Mouse (Mus musculus) adrenal gland, postnatal 14 days (tissue): ENCODE data around the gene Ubash3a. TPM values are rescaled to one million over a fixed set of nuclear protein-coding genes. Genes with fewer than 3 reads are reported as not detected.
A peak's percentile ranks its signal among the peaks of the same experiment; 100 is the strongest.

Experiments used
- DNase-seq: peaks from one replicate; pipeline ENCODE4 v3.0.0; 2021; ENCODE audit warnings: mixed read lengths
- long read RNA-seq, 2 experiments: library from polyadenylated mRNA; stranded (forward); transcript quantifications; one replicate each; pipeline ENCODE4 v2.0.0; 2021
- total RNA-seq: library from RNA; stranded (reverse); gene quantifications from 2 replicates; pipeline ENCODE4 v1.2.3, GENCODE M21; 2021

The Ubash3a gene
- 0.63 and 3.1 TPM in 2 replicates for total RNA-seq
- long read RNA-seq, experiment 1, full-length matches to known transcripts: 1 of 3 reads
- long read RNA-seq, experiment 1, partial matches to known transcripts: 2 of 3 reads
- long read RNA-seq, experiment 1, other reads (novel, unspliced or antisense): 0 of 3 reads
- long read RNA-seq, experiment 2: 0 reads

DNA sequence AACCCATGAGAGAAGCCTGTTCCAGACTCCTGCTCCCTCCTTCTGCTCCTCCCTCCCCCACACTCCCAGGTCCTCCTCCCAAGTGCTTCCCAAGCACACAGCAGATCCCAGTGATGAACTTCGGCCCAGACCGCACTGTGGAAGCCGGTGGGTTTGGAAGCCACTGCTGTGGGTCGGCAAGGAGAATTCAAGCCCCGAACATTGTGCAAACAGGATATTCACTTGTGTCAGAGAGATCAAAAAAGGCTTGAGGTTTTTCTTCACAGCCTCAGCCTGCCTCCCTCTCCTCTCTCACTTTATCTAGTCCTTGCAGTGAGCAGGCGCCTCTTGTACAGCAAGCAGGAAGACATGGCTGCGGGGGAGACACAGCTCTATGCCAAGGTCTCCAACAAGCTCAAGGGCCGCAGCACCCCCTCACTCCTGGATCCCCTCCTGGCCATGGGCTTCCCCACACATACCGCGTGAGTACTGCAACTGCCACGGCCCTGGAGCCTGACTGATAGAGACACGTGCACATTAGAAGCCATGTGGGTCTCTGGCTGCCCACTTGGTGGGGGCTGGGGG lies at the start of gene Ubash3a:
TSS of gene Ubash3a (plus strand) at position 103 of the 564 bp plus-strand sequence.
- DNase-seq: no peak

DNA sequence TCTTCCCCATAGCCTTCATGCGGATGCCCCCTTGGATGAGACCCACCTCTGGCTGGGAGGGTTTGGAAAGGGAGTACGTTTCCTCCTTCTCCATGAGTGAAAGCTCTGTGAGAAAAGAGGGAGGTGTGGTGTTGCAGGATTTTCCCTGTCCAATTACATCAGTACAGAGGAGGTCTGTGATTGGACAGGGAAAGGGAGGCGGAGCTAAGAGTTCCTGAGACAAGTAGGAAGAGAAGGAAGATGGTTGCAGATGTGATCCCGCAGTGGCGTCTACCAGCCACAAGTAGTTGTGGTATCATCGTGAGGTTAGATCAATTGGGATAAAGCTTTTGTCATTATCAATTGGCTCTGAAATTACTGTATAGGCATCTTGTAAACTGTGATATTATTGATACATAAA lies 49.8 kb upstream of the Ubash3a start:
- DNase-seq: no peak

DNA sequence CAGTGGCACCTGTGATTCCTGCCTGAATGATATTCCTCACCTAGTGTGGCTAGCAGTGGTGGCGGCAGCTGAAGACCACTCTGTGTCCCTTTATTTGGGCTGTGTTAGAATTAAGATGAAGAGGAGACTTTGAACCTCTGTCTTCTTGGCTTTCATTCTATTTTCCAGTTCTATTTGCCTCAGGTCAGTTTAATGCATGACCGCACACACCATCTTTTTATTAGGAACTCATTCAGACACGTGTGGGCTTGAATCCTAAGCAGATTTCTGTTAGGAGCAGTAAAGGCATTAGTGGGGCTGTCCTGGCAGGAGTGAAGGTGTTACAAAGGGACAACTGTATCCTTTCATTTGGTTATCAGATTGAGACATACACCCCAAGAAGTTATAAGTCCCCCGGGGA lies 47.4 kb upstream of the Ubash3a start:
- no peak for DNase-seq

DNA sequence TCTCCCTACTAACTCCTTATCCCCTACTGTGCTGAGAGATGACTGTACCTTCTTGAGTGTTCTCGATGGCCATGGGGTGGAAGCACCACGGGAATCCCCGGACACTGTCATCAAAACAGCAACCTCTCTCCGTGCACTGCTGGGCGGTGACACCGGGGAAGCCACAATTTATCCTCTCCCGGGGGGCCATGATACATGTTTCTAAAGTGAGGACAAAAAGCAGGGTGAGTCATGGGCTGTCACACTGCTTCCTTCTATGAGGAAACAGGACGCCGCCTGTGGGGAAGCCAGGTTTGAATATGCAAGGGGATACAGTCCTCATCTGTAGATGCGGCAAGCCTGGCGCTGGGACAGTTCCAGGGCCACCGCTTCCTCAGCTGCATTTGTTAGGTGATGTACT lies 45.1 kb upstream of the Ubash3a start:
- peak; percentile 38 for DNase-seq

DNA sequence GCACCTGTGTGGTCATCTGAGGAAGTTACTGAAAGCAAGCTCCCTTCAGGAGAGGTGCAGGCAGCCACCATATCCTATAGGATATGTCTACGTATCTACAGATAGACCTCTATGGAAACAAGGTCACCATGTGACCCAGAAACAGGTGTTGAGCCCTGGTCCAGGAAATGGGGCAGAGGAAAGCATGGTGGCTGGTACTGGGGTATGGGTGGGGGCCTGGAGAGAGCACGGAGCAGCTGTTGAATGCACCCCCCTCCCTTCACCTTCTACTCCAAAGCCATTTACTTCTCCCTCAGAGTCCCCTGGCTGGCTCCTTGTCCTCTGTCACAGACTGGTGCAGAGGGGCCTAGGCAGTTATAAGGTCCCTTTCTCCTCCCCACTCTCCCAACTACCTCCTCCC lies 43.9 kb upstream of the Ubash3a start:
- no peak for DNase-seq

DNA sequence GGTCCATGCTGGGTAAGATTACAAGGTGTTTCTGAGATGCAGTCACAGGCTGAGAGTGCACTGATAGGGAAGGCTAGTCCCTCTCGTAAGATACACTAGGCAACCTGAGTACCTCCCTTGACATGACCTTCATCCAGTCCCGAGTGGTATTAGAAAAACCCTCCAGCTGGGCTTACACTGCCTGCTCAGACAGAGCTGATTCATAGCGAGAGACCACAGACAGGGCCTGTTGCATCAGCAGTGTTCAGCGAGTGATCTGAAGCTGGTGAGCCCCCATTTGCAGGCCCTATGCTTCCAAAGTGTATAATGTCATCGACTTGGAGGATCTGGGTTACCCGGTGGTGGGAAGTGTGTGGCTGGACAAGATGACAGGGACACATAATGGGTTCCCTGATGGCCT lies 42.5 kb upstream of the Ubash3a start, which contains the start of gene Tff1:
TSS of gene Tff1 (minus strand) at position 151 of the 400 bp plus-strand sequence.
- DNase-seq: no peak

DNA sequence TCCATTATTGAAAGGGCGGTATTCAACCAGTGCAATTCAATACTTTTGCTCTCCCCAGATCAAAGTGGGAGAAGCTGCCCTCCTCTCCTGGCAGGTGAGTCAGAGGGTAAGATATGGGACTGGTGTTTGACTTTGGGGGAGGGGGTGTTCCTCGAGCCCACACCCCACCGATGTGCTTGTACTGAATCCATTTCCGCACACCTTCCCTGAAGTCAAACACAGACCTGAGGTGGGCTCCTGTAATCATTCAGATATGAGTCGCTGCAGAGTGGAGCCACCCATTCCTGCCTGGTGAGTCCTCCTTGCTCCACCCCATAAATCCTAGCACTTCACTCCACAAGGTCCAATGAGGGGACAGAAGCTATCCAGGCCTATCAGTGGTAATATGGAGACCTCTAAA lies 37.9 kb upstream of the Ubash3a start:
- DNase-seq: no peak

DNA sequence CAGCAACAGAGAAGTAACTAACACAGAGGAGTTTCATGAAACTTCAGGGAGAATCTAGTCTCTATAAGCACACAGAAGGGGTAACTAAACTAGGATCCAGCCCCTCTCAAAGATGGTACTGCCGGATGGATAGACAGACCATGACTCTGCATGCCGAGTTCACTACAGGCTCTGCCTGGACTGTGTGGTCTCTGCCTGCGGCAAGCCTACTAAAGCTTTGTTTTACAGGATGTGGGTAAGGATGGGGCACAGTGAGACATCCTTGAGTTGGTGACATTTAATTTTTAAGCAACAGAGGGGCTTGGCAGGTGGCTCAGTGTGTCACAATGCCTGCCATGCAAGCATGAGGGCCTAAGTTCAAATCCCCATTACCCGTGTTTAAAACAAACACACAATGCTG lies 31.4 kb upstream of the Ubash3a start:
- DNase-seq: no peak

DNA sequence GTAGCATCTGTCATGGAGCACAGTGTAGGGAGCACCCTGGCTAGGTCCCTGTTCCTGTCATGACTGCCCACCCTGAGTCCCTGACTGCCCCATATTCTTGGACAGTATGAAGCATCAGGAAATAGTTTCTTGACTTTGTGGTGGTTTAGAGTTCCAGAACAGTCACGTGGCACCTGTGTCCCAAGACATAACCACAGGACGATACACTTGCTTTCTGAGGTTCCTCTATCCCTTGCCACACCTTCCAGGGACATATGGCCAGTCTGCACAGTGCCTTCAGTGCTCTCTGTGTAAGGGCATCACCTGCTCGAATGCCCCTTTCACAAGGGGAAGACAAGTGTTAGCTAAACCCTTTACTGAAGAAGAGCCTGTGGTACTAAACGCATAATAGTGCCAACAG lies 26.2 kb upstream of the Ubash3a start:
- no peak for DNase-seq

DNA sequence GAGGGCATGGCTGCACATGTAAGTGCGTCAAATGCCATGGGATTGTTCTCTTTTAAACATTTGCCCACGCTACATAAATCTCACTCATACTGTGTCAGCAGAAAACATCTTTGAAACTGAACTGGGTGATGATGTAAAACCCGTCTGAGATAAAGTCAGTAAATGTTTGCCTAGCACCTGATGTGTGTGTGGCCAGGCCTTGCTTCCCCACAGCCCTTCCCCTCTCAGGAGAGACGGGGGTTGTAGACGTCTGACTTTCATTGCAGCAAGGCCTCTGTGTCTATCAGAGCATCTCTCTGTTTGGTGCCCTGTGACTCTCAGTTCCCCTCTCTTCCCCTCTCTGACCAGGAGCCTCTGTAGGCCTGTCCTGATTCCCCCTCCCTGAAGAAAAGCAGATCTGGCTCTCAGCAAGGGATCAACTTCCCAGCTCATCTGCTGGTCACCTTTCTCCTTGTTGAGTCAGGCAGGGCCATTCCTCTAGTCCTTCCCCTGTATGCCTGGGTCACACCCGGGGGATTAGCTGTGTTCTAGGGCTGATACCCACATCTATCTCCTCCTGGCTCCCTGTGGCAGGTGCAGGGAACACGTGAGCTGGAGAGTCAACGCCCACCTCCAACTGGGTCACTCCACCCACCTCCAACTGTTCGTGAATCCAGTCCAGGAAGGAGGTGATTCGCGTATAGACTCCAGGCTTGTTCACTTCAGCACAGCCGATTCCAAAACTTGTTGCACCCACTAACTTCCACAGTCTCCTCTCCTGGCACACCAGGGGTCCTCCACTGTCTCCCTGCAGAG lies 24.3 kb upstream of the Ubash3a start:
- DNase-seq: no peak

DNA sequence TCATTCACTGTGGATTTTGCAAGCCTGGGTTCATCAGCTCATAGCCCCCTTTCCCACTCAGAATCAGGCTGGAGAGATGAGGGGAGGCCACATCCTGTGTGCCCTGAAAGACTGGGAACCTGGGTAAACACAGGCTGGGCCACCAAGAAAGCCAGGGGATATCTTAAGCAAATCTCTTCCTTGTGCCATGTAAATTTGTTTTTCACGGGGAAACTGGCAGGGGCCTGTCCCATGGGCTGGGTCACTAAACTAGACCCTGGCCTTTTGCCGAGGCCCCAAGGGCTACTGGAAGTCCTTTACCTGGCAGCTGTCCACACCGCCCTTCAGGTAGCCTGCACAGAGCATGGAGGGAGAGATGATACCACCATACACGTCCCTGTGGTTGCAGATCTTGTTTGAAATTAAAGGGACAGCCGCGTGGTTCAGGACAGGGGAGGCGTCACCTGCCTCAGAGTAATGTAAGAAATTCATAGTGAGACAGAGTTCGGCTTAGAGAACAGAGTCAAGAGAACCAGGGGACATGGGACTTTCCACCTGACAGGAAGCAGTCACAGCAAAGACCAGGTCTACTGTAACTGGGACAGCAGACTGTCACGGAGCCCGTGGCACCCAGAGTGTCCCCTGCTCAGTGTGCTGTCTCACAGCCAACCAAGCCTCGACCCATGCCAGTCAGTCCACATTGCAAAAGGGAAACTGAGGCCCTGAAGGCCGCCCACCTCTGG lies 23.2 kb upstream of the Ubash3a start:
- no peak for DNase-seq

DNA sequence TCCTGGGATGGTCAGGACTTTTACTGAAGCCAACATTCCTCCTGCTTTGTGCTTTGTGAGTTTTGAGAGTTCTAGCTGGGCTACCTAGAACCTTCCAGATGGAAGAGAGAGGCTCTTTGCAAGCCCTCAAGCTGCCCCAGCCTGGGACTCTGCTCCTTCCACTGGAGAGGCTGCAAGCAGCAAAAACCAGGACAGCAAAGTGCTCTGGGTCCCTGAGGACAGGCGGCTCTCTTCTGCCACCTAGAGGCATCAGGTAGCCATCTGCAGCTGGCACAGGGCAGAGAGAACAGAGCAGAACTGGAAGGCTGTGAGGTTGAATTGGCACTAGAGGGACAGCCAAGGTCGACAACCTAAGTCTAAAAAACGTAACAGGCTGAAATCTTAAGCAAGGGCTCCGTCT lies 20.3 kb upstream of the Ubash3a start:
- DNase-seq: peak; percentile 83

DNA sequence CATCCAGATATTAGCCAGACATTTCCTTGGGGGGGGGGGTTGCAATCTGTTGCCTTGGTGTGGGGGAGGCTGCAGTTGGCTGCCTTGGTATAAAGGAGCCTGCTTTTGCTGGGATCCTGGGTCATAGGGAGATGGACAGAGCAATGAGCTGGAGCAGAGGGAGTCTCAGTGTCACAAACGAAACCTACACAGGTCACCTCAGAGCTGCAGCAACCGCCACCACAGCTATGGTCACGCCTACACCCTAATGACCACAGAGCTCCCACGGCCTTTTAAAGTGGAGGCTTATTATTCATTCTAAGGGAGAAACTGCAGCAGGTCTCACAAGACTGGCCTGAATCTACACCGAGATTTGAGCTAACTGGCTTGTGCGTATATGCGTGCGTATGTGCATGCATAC lies 15.8 kb upstream of the Ubash3a start:
- DNase-seq: no peak

DNA sequence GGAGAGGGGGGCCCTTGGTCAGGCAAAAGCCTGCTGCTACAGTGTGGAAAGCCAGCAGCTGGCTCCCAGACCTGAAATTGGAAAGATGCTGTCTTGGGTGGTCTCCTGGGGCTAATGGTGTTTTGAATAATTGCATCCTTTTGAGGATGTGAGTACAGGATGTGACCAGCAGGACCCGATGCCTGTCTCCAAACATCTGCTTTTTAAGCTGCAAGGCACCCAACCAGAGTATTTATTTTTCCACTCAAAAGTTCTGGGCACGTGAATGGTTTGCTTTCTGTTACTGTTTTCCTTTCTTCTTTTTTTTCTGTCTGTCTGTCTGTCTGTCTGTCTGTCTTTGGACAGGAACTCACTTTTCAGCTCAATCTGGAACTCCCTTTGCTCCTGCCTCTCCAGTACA lies 15.0 kb upstream of the Ubash3a start:
- DNase-seq: no peak

DNA sequence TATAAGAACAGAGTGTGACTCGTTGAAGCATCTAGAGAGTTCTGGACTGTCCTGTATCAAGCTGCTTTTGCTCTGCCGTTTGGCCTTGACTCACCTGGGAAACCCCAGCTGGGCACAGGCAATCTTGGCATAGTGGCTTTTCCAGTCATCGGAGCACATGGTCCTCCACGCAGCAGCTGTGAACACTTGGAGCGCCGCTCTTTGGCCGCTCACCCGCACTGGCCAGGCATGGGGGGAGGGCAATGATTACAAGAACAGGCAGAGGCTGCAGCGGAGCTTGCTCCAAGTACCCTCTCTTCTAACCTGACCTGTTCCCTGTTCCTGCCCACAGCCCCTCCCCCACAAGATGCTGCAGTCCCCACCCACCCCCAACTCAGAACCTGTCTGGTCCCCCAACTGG lies 14.3 kb upstream of the Ubash3a start:
- no peak for DNase-seq

DNA sequence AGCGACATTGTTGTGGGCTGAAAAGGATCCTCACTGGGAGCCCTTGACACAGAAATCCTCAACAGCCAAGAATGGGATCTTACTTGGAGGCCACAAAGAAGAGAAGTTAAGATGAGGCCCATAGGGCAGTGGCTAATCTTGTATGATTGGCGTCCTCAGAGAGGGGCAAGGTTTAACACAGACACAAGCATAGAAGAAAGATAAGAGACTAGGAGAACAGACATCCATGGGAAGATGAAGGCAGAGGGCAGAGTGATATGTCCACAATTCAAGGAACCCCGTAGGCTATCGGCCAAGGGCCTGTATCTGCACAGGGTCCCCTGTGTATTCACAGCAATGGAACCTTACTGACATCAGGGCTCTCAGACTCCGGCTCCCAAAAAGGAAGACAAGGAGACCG lies 12.5 kb upstream of the Ubash3a start:
- DNase-seq: no peak

DNA sequence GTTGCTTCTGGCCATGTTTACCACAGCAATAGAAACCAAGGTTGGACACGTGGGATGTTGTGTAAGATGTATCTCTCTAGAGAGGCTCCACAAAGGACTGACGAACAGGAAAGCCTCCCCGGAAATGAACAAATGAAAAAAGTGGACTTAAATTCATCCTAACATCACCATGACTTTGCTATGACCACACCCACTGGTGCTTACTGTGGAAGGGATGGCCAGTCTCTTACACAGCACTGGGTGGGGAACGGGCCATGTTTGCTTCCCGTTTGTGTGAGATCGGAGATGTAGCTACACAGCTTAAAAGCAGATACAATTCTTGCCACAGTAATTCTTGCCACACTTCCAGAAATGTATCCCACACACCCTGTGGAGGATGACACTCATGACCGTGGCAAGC lies 11.4 kb upstream of the Ubash3a start:
- DNase-seq: no peak

DNA sequence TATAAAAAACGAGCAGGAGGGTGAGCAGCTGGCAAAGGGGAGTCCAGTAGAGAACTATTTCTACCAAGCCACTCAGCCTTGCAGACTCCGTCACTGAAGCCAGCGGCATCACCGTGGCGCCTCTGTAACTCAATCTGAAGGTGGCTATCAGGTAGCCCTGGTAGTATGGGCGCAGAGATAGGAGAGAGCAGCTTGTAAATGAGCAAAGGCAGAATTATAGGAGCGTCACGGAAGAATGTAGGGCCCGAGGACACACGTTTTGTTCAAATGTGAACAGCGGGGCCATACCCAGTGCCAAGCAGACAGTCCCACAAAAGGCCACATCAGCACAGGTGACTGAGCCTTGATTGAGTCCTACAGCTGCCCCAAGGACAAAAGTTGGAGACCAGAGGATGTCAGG lies 8.8 kb upstream of the Ubash3a start, which contains the start of gene Tmprss3:
TSS of gene Tmprss3 (minus strand) at position 101 of the 400 bp plus-strand sequence.
- no peak for DNase-seq

DNA sequence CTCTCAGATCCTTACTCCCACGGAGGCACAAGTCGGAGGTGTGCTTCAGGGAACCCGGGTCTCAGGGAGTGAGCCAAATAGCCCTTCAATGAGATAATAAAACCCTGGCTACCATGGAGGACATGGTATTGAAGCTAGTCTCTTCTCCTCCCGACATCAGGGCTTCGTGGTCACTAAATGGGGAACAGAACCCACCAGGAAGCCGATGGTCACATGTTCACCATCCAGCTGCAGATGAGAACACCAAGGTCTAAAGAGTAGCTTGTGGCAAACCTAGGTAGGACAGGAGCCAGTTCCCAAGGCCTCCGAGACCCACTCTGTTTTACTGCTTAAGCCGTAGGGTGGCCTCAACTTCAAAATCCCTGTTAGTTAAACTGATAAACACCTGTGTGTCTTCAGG lies 981 bp downstream of the Ubash3a start:
- DNase-seq: no peak

DNA sequence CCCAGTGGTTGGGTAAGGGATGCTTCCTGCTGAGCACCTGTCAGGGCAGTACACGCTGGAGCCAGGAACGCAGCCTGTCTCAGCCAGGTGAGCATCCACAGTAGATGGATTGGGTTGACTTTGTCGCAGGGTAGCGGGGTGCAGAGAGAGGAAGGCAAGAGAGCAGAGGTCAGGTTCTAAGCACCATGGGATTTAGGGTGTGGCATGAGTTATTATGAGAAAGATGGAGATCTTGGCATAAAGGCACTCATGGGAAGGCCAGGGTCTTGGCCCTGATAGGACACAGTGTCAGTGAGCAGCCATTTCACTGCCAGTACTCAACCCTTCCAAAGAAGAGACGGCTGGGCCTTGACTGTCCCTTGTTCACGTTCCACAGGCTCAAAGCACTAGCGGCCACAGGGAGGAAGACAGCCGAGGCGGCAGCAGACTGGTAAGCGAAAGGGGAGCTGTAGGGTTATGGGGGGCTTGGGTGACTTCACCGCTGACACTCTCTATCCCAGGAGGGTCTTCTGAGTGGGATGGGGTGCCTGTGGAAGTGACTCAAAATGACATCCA lies 1.8 kb downstream of the Ubash3a start:
- no peak for DNase-seq

DNA sequence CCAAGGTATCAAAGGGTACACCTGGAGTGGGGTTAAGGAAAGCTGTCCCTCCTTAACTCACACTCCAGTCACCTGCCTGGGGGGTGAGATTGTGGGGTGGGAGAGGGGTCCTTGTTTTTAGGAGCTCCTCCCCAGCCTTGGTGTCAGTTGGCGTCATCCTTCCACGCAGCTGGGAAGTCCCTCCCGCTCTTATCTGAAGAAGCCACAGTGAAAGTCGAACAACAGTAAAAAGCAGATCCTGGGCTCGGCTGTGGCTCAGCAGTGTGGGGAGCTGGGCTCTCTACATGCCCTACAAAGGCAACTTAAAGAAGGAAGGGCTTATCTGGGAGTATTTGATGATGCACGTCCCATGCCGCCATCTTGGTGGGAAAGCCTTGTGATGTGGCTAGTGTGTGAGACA lies 2.6 kb downstream of the Ubash3a start:
- DNase-seq: no peak

DNA sequence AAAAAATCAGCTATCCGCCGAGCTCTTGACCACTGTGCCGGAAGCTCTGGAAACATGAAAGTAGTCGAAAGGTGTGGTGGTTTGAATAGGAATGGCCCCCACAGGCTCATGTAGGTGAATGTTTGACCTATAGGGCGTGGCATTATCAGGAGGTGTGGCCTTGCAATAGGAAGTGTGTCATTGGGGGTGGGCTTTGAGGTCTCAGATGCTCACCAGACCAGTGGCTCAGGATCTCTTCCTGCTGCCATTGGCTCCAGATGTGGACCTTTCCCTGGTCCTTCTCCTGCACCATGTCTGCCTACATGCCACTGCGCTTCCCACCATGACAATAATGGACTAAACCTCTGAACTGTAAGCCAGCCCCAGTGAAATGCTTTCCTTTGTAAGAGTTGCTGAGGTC lies 4.2 kb downstream of the Ubash3a start:
- no peak for DNase-seq
